Mouse (Mus musculus): ENCODE measurements around the gene Fndc10.
"Not testable (repeated sequence)": the region's sequence is repeated elsewhere in the genome, so short reads cannot be mapped to it uniquely, and the experiment has no call there.

Gene Fndc10

GRCm38 (mm10) chr4:155687764-155688163, 6.4 kb upstream of the Fndc10 start:
- in situ Hi-C loops (cut with MboI, MseI): not testable (repeated sequence)

- in situ Hi-C loops (cut with MboI, MseI): no loop called here
Measured at GRCm38 (mm10) chr4:155690571-155691375, 3.4 kb upstream of the Fndc10 start.

GRCm38 (mm10) chr4:155692421-155692820, 1.7 kb upstream of the Fndc10 start:
- in situ Hi-C loops (cut with MboI, MseI): no loop called here

DNA sequence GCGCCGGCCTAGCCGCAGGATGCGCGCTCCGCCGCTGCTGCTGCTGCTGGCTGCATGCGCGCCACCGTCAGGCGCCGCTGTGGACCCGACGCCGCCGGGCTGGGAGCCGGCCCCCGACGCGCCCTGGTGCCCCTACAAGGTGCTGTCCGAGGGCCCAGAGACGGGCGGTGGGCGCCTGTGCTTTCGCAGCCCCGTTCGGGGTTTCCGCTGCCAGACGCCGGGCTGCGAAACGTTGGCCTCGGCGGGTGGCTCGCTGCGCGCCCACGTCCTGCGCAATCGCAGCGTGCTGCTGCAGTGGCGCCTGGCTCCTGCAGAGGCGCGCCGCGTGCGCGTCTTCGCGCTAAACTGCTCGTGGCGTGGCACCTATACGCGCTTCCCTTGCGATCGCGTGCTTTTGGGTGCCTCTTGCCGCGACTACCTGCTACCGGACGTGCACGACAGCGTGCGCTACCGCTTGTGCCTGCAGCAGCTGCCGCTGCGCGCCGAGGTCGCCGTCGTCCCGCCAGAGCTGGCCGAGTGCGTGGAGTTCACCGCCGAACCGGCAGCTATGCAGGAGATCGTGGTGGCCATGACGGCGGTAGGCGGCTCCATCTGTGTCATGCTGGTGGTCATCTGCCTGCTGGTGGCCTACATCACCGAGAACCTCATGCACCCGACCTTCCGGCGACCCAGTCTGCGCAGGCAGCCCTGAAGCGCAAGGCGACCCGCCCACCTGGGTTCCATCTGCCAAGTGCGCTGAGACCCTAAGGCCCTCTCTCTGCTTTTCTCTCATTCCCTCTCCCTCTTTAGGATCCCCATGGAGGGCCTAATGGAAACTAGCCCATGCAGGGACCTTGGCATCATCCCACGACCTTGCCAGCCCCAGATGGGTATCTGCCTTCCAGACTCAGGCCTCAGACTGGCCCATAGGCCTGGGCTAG, 600 bp downstream of the Fndc10 start:
- in situ Hi-C loops (cut with MboI, MseI): loop anchor here (5.0 kb wide), 1 partner anchor 52 kb away; no protein-coding TSS in a partner anchor

DNA sequence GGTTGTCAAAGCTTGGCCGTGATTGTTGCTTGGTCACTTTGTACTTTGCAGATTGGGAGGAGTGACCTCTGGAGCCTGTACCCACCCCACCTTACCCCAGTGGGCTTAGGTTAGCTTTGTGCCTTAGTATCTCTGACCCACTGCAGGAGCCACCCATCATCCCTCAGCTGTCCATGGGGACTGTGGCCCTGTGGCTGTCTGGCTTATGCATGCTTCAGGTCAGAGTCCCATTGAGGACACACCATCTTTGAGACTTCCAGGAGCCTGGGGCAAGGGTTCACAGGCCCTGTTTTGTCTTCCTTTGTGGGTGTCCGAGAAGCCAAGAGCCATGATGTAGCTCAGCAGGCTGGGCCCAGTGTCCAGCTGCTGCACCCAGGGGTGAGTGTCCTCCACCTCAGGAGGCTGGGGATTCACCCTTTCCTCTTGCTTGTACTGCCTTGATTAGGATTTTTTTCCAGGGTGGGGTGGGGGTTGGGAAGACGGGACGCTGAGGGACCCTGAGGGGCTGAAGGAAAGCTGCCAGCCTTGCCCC, 1.5 kb downstream of the Fndc10 start:
- in situ Hi-C loops (cut with MboI, MseI): loop anchor here (5.0 kb wide), 1 partner anchor 53 kb away; no protein-coding TSS in a partner anchor

GRCm38 (mm10) chr4:155696261-155697255, 2.4 kb downstream of the Fndc10 start:
- in situ Hi-C loops (cut with MboI, MseI): loop anchor here (5.0 kb wide), 1 partner anchor 54 kb away; no protein-coding TSS in a partner anchor

DNA sequence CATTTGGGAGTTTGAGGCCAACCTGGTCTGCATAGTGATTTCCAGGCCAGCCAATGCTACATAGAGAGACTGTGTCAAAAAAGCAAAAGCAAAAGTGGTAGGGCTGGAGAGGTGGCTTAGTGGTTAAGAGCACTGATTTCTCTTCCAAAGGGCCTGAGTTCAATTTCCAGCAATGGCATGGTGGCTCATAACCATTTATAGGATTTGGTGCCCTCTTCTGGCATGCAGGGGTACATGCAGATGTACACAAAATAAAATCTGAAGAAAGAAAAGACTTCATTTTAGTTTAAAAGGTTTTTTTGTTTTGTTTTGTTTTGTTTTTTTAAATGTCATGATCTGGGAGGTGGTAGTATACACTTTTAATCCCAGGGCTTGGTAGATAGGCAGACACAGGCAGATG, 6.3 kb downstream of the Fndc10 start:
- in situ Hi-C loops (cut with MboI, MseI): no loop called here

DNA sequence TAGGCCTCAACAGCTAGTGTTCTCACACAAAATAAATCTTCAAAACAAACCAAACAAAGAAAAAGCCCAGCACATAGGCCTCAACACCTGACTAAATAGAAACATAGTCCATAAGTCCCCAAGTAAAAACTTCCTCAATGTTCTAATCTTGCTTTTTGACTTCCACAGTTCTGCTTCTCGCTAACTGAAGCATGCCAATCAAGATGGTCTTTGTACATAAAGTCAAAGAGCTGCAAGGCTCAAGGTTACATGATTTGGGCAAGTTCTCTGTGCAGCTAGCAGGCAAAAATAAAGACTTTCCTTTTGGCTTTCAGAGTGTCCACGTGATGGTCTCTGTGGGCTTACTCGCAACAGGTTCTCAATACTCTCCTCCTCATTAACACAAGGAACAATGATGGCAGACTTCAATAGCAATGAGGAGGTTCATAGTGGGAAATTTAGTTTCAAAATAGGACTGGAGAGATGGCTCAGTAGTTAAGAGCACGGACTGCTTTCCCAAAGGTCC, 9.3 kb downstream of the Fndc10 start:
- in situ Hi-C loops (cut with MboI, MseI): no loop called here

DNA sequence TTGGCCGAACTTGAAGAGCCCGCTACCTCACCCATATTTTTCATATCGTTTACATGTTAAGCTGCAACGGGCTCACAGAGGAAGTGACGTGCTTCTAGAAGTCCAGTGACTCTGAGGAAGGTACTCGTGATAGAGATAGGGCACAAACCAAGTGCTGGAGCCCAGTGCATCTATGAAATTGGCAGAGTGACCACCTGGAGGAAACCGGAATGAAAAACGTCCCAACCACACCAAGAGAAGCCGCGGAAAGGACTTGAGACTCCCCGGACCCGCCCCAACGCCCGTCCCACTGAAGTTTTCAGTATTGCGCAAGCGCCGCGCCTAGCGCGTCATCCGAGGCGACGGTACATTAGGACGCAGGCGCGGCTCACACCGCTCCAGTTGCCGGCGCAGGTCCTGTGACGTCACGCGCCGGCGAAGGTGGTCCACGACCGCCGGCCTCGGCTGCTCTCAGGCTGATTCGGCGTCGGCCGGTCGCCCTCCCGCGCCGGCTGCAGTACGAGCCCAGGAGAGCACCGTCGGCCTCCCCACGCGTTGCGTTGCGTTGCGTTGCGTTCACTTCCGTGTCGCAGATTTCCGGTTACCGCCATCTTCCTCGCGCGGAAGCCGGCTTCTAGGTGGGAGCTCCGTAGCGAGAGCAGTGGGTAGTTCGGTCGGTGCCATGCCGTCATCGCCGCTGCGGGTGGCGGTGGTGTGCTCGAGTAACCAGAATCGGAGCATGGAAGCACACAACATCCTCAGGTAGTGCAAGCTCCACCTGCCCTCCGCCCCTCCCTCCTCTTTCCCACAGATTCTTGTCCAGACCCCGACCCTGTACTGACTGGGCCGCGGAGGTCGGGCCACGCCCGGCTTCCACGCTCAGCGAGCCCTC, 10.8 kb downstream of the Fndc10 start, which contains the start of gene Ssu72:
TSS of gene Ssu72 (plus strand) at position 80 of the 871 bp plus-strand sequence.
- in situ Hi-C loops (cut with MboI, MseI): no loop called here

- in situ Hi-C loops (cut with MboI, MseI): no loop called here
Measured at GRCm38 (mm10) chr4:155705592-155705929, 11.4 kb downstream of the Fndc10 start.

GRCm38 (mm10) chr4:155708582-155708981, 14.4 kb downstream of the Fndc10 start:
- in situ Hi-C loops (cut with MboI, MseI): no loop called here

GRCm38 (mm10) chr4:155708988-155709387, 14.8 kb downstream of the Fndc10 start:
- in situ Hi-C loops (cut with MboI, MseI): no loop called here

- in situ Hi-C loops (cut with MboI, MseI): no loop called here
Measured at GRCm38 (mm10) chr4:155710521-155711252, 16.5 kb downstream of the Fndc10 start.

GRCm38 (mm10) chr4:155721668-155722083, 27.5 kb downstream of the Fndc10 start:
- in situ Hi-C loops (cut with MboI, MseI): loop anchor here (5.0 kb wide), 1 partner anchor 46 kb away; no protein-coding TSS in a partner anchor

- in situ Hi-C loops (cut with MboI, MseI): no loop called here
Measured at GRCm38 (mm10) chr4:155727993-155728392, 33.9 kb downstream of the Fndc10 start.

DNA sequence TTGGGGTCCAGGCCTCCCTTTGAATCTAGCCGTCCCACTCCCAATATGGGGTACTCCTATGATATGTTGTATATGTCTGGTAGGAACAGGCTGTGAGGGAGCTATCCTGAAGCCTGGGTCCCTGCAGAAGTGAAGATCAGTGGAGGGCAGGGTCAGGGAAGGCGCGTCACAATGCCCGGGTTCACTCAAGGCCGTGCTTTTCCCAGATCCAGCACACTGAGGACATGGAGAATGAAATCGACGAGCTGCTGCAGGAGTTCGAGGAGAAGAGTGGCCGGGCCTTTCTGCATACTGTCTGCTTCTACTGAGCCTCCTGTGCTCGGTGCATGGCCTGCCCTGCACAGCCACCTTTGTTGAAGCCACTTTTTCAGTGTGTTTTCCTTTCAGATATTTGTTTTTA, 39.1 kb downstream of the Fndc10 start:
- in situ Hi-C loops (cut with MboI, MseI): no loop called here

GRCm38 (mm10) chr4:155734350-155734941, 40.3 kb downstream of the Fndc10 start, which contains the start of gene Tmem240:
Gene Tmem240, plus strand, starts transcription at chr4:155734800.
- in situ Hi-C loops (cut with MboI, MseI): no loop called here

DNA sequence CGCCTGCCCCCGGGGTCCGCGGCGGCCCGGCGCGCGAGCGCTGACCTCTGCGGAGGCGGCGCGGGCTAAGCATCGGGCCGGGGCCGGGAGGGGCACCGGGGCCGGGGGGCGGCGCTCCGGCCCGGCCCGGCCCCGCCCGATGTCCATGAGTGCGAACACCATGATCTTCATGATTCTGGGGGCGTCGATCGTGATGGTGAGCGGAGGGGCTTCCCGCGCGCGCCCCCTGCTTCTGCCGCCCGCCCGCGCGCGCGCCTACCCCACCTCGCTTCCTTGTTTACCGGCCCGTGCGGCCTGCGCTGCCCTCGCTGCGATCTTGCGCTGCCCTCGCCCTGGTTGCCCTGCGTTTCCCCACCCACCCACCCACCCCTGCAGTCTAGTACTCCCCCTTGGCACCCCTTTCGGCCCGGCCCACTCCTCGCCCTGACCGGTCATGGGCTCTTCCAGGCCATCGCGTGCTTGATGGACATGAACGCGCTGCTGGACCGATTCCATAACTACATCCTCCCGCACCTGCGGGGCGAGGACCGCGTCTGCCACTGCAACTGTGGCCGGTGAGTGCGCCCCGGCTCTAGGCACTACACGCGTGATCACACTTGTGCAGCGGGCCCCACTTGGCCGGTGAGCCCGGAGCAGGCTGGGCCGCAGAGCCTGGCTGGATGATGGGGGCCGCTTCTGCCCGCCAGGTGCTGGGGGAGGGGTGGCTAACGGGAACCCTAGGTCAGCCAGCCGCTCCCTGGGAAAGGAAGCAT, 41.0 kb downstream of the Fndc10 start:
- in situ Hi-C loops (cut with MboI, MseI): no loop called here

Measured in regulatory T cell (primary cell).